Mouse (Mus musculus): ENCODE measurements around the gene Brpf1. TPM values are rescaled to one million over a fixed set of nuclear protein-coding genes. Genes with fewer than 3 reads are reported as not detected.

Brpf1 gene
- polyA plus RNA-seq, 1 experiment from 2014 or later, result 6.5 TPM

- Histone ChIP-seq H3K9ac (ENCODE audit: low read length) (no peak overlapping the region), H3K9me3 (ENCODE audit: control insufficient read depth, low read length) (no peaks in the 10 kb centered on the region), H3K4me1 (replicated peaks; ENCODE audit: control insufficient read depth, insufficient read depth) (no peaks in the 10 kb centered on the region), H3K36me3 (ENCODE audit: control insufficient read depth, insufficient read depth, low read length) (no peaks in the 10 kb centered on the region), H3K27me3 (ENCODE audit: control insufficient read depth, insufficient read depth, low read length) (no peaks in the 10 kb centered on the region), H3K27ac (replicated peaks) (no peak overlapping the region), H3K4me3 (ENCODE audit: low read depth, low read length) (no peak overlapping the region), H3K4me2 (replicated peaks; ENCODE audit: low read depth) (no peak overlapping the region)
- no peak for DNase-seq (ENCODE audit: low spot score)
- ATAC-seq (ENCODE audit: low FRiP score, low TSS enrichment), result no peak
- WGBS, result 71% methylated on average over 2 of the region's 2 CpGs
- no peak for TF ChIP-seq EP300 (optimal IDR thresholded peaks at IDR 0.05)
- TF ChIP-seq CTCF (IDR thresholded peaks at IDR 0.05; ENCODE audit: low read depth), result no peak
These were observed 10.9 kb upstream of the Brpf1 start for GRCm38 (mm10) chr6:113296046-113296445.

- Histone ChIP-seq H3K4me2 (replicated peaks; ENCODE audit: low read depth) (no peak overlapping the region), H3K36me3 (ENCODE audit: control insufficient read depth, insufficient read depth, low read length) (no peaks in the 10 kb centered on the region), H3K4me3 (ENCODE audit: low read depth, low read length) (no peak overlapping the region), H3K9ac (ENCODE audit: low read length) (no peak overlapping the region), H3K4me1 (replicated peaks; ENCODE audit: control insufficient read depth, insufficient read depth) (no peaks in the 10 kb centered on the region), H3K9me3 (ENCODE audit: control insufficient read depth, low read length) (no peaks in the 10 kb centered on the region), H3K27me3 (ENCODE audit: control insufficient read depth, insufficient read depth, low read length) (no peaks in the 10 kb centered on the region), H3K27ac (replicated peaks) (no peak overlapping the region)
- no peak for TF ChIP-seq CTCF (IDR thresholded peaks at IDR 0.05; ENCODE audit: low read depth)
- no peak for TF ChIP-seq EP300 (optimal IDR thresholded peaks at IDR 0.05)
- DNase-seq (ENCODE audit: low spot score) (no peak), ATAC-seq (ENCODE audit: low FRiP score, low TSS enrichment) (no peak)
- 64% methylated on average over 4 of the region's 4 CpGs for WGBS
These were observed 10.3 kb upstream of the Brpf1 start for GRCm38 (mm10) chr6:113296639-113297038.

GRCm38 (mm10) chr6:113301350-113301749 lies 5.6 kb upstream of the Brpf1 start:
- Histone ChIP-seq H3K4me2 (replicated peaks; ENCODE audit: low read depth) (no peak overlapping the region), H3K27me3 (ENCODE audit: control insufficient read depth, insufficient read depth, low read length) (no peaks in the 10 kb centered on the region), H3K4me3 (ENCODE audit: low read depth, low read length) (no peak overlapping the region), H3K27ac (replicated peaks) (no peak overlapping the region), H3K9me3 (ENCODE audit: control insufficient read depth, low read length) (no peaks in the 10 kb centered on the region), H3K36me3 (ENCODE audit: control insufficient read depth, insufficient read depth, low read length) (no peaks in the 10 kb centered on the region), H3K9ac (ENCODE audit: low read length) (no peak overlapping the region), H3K4me1 (replicated peaks; ENCODE audit: control insufficient read depth, insufficient read depth) (0 out of 2 replicates have a peak, but pooled peaks cover 3% of the 10 kb centered on the region)
- ATAC-seq (ENCODE audit: low FRiP score, low TSS enrichment) (no peak), DNase-seq (ENCODE audit: low spot score) (no peak)
- TF ChIP-seq EP300 (optimal IDR thresholded peaks at IDR 0.05) (no peak), CTCF (IDR thresholded peaks at IDR 0.05; ENCODE audit: low read depth) (no peak)
- WGBS, result 77% methylated on average over 5 of the region's 5 CpGs

- Histone ChIP-seq H3K36me3 (ENCODE audit: control insufficient read depth, insufficient read depth, low read length) (no peaks in the 10 kb centered on the region), H3K4me3 (ENCODE audit: low read depth, low read length) (no peak overlapping the region), H3K9ac (ENCODE audit: low read length) (no peak overlapping the region), H3K4me1 (replicated peaks; ENCODE audit: control insufficient read depth, insufficient read depth) (0 out of 2 replicates have a peak, but pooled peaks cover 3% of the 10 kb centered on the region), H3K27me3 (ENCODE audit: control insufficient read depth, insufficient read depth, low read length) (no peaks in the 10 kb centered on the region), H3K27ac (replicated peaks) (no peak overlapping the region), H3K4me2 (replicated peaks; ENCODE audit: low read depth) (no peak overlapping the region), H3K9me3 (ENCODE audit: control insufficient read depth, low read length) (no peaks in the 10 kb centered on the region)
- TF ChIP-seq EP300 (optimal IDR thresholded peaks at IDR 0.05) (no peak), CTCF (IDR thresholded peaks at IDR 0.05; ENCODE audit: low read depth) (peak; percentile 72)
- 19% methylated on average over 3 of the region's 3 CpGs for WGBS
- DNase-seq (ENCODE audit: low spot score), result no peak
- no peak for ATAC-seq (ENCODE audit: low FRiP score, low TSS enrichment)
These were observed 4.7 kb upstream of the Brpf1 start for GRCm38 (mm10) chr6:113302258-113302657.

- H3K4me3 ChIP-seq (ENCODE audit: low read depth, low read length), result peak overlapping the region; percentile 92
- H3K27ac ChIP-seq (replicated peaks), result peak overlapping the region; percentile 100
- DNase-seq (ENCODE audit: low spot score) (peak; percentile 100), ATAC-seq (ENCODE audit: low FRiP score, low TSS enrichment) (peak; percentile 98)
- no peaks in the 10 kb centered on the region for H3K27me3 ChIP-seq (ENCODE audit: control insufficient read depth, insufficient read depth, low read length)
- H3K36me3 ChIP-seq (ENCODE audit: control insufficient read depth, insufficient read depth, low read length), result 0 out of 2 replicates have a peak, but pooled peaks cover 2% of the 10 kb centered on the region
- WGBS, result under 1% methylated on average over 49 of the region's 50 CpGs
- H3K4me1 ChIP-seq (replicated peaks; ENCODE audit: control insufficient read depth, insufficient read depth), result 0 out of 2 replicates have a peak, but pooled peaks cover 3% of the 10 kb centered on the region
- H3K9ac ChIP-seq (ENCODE audit: low read length), result peak overlapping the region; percentile 96
- H3K4me2 ChIP-seq (replicated peaks; ENCODE audit: low read depth), result peak overlapping the region; percentile 87
- no peaks in the 10 kb centered on the region for H3K9me3 ChIP-seq (ENCODE audit: control insufficient read depth, low read length)
- no peak; the same call in none of the 2 replicates for TF ChIP-seq CTCF (IDR thresholded peaks at IDR 0.05; ENCODE audit: low read depth)
- no peak for TF ChIP-seq EP300 (optimal IDR thresholded peaks at IDR 0.05)
These were observed 483 bp upstream of the Brpf1 start for GRCm38 (mm10) chr6:113306322-113306985.

- Histone ChIP-seq H3K36me3 (ENCODE audit: control insufficient read depth, insufficient read depth, low read length) (peaks cover 8% of the 10 kb centered on the region; the same call in 1 of the 2 replicates), H3K9ac (ENCODE audit: low read length) (peak overlapping the region; percentile 96), H3K4me1 (replicated peaks; ENCODE audit: control insufficient read depth, insufficient read depth) (0 out of 2 replicates have a peak, but pooled peaks cover 3% of the 10 kb centered on the region), H3K27ac (replicated peaks) (peak overlapping the region; percentile 100), H3K4me3 (ENCODE audit: low read depth, low read length) (peak overlapping the region; percentile 92), H3K9me3 (ENCODE audit: control insufficient read depth, low read length) (no peaks in the 10 kb centered on the region), H3K4me2 (replicated peaks; ENCODE audit: low read depth) (peak overlapping the region; percentile 87), H3K27me3 (ENCODE audit: control insufficient read depth, insufficient read depth, low read length) (no peaks in the 10 kb centered on the region)
- under 1% methylated on average over 33 of the region's 34 CpGs for WGBS
- TF ChIP-seq CTCF (IDR thresholded peaks at IDR 0.05; ENCODE audit: low read depth) (no peak), EP300 (optimal IDR thresholded peaks at IDR 0.05) (peak; percentile 26)
- DNase-seq (ENCODE audit: low spot score) (peak; percentile 70), ATAC-seq (ENCODE audit: low FRiP score, low TSS enrichment) (no peak)
These were observed 664 bp downstream of the Brpf1 start for GRCm38 (mm10) chr6:113307481-113308121.
